Mouse (Mus musculus) neural tube, embryonic 13.5 days (tissue): Measurements from ENCODE around the gene Brpf1. TPM values are rescaled to one million over a fixed set of nuclear protein-coding genes. Genes with fewer than 3 reads are reported as not detected.

Source experiments
- ATAC-seq: fragments of 200-750 bp; cut with Nextera tagmentation; 2 replicates; pipeline ENCODE4 v1.8.0; 2017; ENCODE audit warnings: low read depth, mild to moderate bottlenecking, moderate TSS enrichment, moderate library complexity
- H3K27ac ChIP-seq: fragments of 300-500 bp; sonication (generic); replicated peaks from 2 replicates; pipeline ENCODE4 v1.5.1; 2015; ENCODE audit warnings: moderate library complexity, mild to moderate bottlenecking, inconsistent platforms
- H3K27me3 ChIP-seq: fragments of 300-500 bp; sonication (generic); 2 replicates; pipeline ENCODE4 v1.6.1; 2015; ENCODE audit warnings: mild to moderate bottlenecking, inconsistent platforms
- H3K36me3 ChIP-seq: fragments of 300-500 bp; sonication (generic); 2 replicates; pipeline ENCODE4 v1.6.1; 2015; ENCODE audit warnings: mild to moderate bottlenecking, inconsistent platforms
- H3K4me1 ChIP-seq: fragments of 300-500 bp; sonication (generic); replicated peaks from 2 replicates; pipeline ENCODE4 v1.6.1; 2015; ENCODE audit warnings: inconsistent platforms
- H3K4me2 ChIP-seq: fragments of 300-500 bp; sonication (generic); 2 replicates; pipeline ENCODE4 v1.6.1; 2015; ENCODE audit warnings: inconsistent platforms, mild to moderate bottlenecking, moderate library complexity
- H3K4me3 ChIP-seq: fragments of 300-500 bp; sonication (generic); 2 replicates; pipeline ENCODE4 v1.5.1; 2015; ENCODE audit warnings: mild to moderate bottlenecking, inconsistent platforms
- H3K9ac ChIP-seq: fragments of 300-500 bp; sonication (generic); 2 replicates; pipeline ENCODE4 v1.6.1; 2015; ENCODE audit warnings: moderate library complexity, mild to moderate bottlenecking, inconsistent platforms
- H3K9me3 ChIP-seq: fragments of 300-500 bp; sonication (generic); 2 replicates; pipeline ENCODE4 v1.6.1; 2016; ENCODE audit warnings: inconsistent platforms
- WGBS: fragments of 180-500 bp; shearing (Covaris S2); methylation state at CpG from one replicate; pipeline ENCODE4 v1.1.7; 2015; 5-methylcytosine and 5-hydroxymethylcytosine counted together
- polyA plus RNA-seq: library from polyadenylated mRNA; unstranded; fragments of >200 nt; fragmentation: Nextera tagmentation; extraction: Ambion mirVana; gene quantifications from 2 replicates; pipeline ENCODE4 v1.2.1, GENCODE M21; 2015

Gene Brpf1
- polyA plus RNA-seq, 1 experiment from 2014 or later, result 16.8 TPM

DNA sequence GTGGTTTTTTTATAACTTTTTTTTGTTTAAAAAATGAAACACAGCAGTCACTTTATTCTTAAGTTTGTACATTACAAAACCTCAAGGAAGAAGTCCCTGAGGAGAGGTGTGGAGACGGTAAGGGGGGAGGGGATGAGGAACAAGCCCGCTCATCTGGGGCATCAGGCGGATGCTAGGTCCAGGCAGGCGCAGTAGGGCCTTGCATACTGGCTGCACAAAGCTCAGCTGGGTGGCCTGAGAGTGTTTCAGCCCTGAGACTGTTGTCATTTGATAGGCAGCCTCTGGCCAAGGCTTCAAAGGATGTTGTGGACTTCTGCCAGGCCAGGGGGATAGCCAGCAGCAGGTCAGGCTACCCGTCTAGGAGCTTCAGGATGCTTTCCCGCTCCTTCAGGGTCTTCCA is 59.7 kb downstream of the Brpf1 start:
- WGBS, result 91% methylated on average over 6 of the region's 6 CpGs
- no peak overlapping the region for H3K27ac ChIP-seq
- no peaks in the 10 kb centered on the region for H3K9me3 ChIP-seq
- H3K4me1 ChIP-seq, result no peaks in the 10 kb centered on the region
- no peak overlapping the region for H3K4me2 ChIP-seq
- no peak for ATAC-seq
- H3K4me3 ChIP-seq, result no peak overlapping the region
- no peaks in the 10 kb centered on the region for H3K27me3 ChIP-seq
- no peak overlapping the region for H3K9ac ChIP-seq
- peaks cover 52% of the 10 kb centered on the region for H3K36me3 ChIP-seq

DNA sequence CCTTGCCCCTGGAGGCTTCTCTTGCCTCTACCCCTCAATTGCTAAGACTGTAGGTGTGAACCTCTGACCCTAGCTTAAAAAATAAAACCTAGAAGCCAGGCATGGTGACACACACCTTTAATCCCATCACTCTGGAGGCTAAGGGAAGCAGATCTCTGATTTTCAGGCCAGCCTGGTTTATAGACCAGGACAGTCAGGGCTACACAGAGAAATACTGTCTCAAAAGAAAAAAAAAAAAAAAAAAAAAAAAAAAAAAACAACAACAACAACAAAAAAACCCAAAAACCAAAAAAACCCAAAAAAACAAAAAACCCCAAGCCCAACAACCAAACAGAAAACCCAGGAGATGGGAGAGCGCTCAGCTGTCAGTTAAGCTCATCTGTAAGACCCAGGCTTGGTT is 60.6 kb downstream of the Brpf1 start:
- H3K4me2 ChIP-seq, result no peak overlapping the region
- H3K27ac ChIP-seq, result no peak overlapping the region
- no peak overlapping the region for H3K9ac ChIP-seq
- ATAC-seq, result no peak
- H3K4me1 ChIP-seq, result no peaks in the 10 kb centered on the region
- WGBS, result 100% methylated on average over 1 of the region's 1 CpGs
- H3K4me3 ChIP-seq, result no peak overlapping the region
- H3K27me3 ChIP-seq, result no peaks in the 10 kb centered on the region
- no peaks in the 10 kb centered on the region for H3K9me3 ChIP-seq
- H3K36me3 ChIP-seq, result peaks cover 62% of the 10 kb centered on the region

GRCm38 (mm10) chr6:113368124-113368523 is 61.2 kb downstream of the Brpf1 start:
- Histone ChIP-seq H3K27ac (no peak overlapping the region), H3K36me3 (peaks cover 67% of the 10 kb centered on the region), H3K27me3 (no peaks in the 10 kb centered on the region), H3K4me1 (no peaks in the 10 kb centered on the region), H3K4me3 (no peak overlapping the region), H3K9me3 (no peaks in the 10 kb centered on the region), H3K9ac (no peak overlapping the region), H3K4me2 (no peak overlapping the region)
- ATAC-seq, result no peak
- WGBS, result 88% methylated on average over 7 of the region's 7 CpGs

DNA sequence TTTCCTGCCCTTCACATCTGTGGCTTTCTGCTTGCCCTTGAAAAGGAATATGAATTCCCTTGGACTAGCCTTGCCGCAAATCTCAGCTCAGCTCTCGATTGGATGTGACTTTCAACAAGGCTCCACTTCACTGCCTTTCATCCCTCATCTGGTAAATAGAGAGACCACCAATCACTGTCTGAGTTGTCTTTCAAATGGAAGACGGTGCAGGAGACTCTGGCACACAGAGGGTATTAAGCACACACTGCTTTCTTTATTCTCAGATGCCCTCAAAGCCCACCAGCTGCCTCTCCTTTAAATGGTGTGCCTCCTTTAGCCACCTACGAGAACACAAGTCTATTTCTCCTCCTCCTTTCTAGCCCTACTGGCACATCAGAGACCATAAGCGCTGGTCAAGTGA is 61.6 kb downstream of the Brpf1 start:
- no peaks in the 10 kb centered on the region for H3K9me3 ChIP-seq
- H3K27ac ChIP-seq, result 0 out of 2 replicates have a peak overlapping the region, but pooled peaks have one; percentile 1
- H3K9ac ChIP-seq, result no peak overlapping the region
- H3K36me3 ChIP-seq, result peaks cover 72% of the 10 kb centered on the region
- H3K4me2 ChIP-seq, result no peak overlapping the region
- no peak overlapping the region for H3K4me3 ChIP-seq
- no peaks in the 10 kb centered on the region for H3K4me1 ChIP-seq
- H3K27me3 ChIP-seq, result no peaks in the 10 kb centered on the region
- 66% methylated on average over 5 of the region's 5 CpGs for WGBS
- 0 out of 2 replicates have a peak, but pooled peaks have one; percentile 32 for ATAC-seq

GRCm38 (mm10) chr6:113370194-113370929 is 63.4 kb downstream of the Brpf1 start:
- Histone ChIP-seq H3K27ac (no peak overlapping the region), H3K4me3 (no peak overlapping the region), H3K9ac (no peak overlapping the region), H3K4me1 (no peaks in the 10 kb centered on the region), H3K4me2 (no peak overlapping the region), H3K9me3 (no peaks in the 10 kb centered on the region), H3K36me3 (peaks cover 90% of the 10 kb centered on the region), H3K27me3 (no peaks in the 10 kb centered on the region)
- ATAC-seq, result no peak
- 93% methylated on average over 20 of the region's 20 CpGs for WGBS

DNA sequence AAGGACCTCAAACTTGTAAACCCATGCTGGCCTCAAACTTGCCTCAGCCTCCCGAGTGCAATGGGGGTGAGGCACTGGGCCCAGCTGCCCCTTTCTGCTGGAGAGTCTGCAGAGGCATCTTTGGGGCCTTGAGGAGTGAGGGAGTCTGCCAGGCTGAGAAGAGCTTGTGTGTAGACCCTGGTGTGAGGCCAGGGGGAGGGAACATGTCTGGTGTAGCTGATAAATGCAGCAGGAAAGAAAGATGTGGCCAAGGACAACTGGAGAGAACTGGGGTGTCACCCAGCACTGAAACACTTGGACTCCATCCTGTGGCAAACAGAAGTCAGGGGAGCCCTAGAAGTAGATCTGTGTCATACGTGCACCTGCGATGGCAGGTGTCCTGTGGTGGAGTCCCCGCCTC is 66.6 kb downstream of the Brpf1 start:
- no peak for ATAC-seq
- Histone ChIP-seq H3K4me2 (no peak overlapping the region), H3K27me3 (no peaks in the 10 kb centered on the region), H3K9ac (no peak overlapping the region), H3K9me3 (no peaks in the 10 kb centered on the region), H3K4me1 (peaks cover 13% of the 10 kb centered on the region), H3K27ac (no peak overlapping the region), H3K4me3 (no peak overlapping the region), H3K36me3 (peaks cover 76% of the 10 kb centered on the region)
- WGBS, result 89% methylated on average over 4 of the region's 4 CpGs

Other genes with a start within 250 kb of the Brpf1 start
- 50.3 and 54.0 TPM in 2 replicates for gene Setd5, start 229.8 kb upstream of the Brpf1 start, polyA plus RNA-seq
- gene Lhfpl4, start 111.8 kb upstream of the Brpf1 start, polyA plus RNA-seq, result 47.1 and 49.3 TPM in 2 replicates
- 36.8 and 37.0 TPM in 2 replicates for gene Mtmr14, start 69.3 kb upstream of the Brpf1 start, polyA plus RNA-seq
- gene Cpne9, start 24.8 kb upstream of the Brpf1 start, polyA plus RNA-seq, result 0.31 and 0.58 TPM in 2 replicates
- gene Ogg1, start 19.8 kb downstream of the Brpf1 start, polyA plus RNA-seq, result 9.0 and 10.2 TPM in 2 replicates
- gene Camk1, start 36.8 kb downstream of the Brpf1 start, polyA plus RNA-seq, result 76.4 and 78.0 TPM in 2 replicates
- gene Tada3, start 70.7 kb downstream of the Brpf1 start, polyA plus RNA-seq, result 63.8 and 64.5 TPM in 2 replicates
- 375 and 421 TPM in 2 replicates for gene Arpc4, start 71.0 kb downstream of the Brpf1 start, polyA plus RNA-seq
- 9.9 and 11.3 TPM in 2 replicates for gene Ttll3, start 82.1 kb downstream of the Brpf1 start, polyA plus RNA-seq
- gene Rpusd3, start 112.2 kb downstream of the Brpf1 start, polyA plus RNA-seq, result 19.2 and 19.7 TPM in 2 replicates
- not detected in 2 replicates for gene Cidec, start 128.6 kb downstream of the Brpf1 start, polyA plus RNA-seq
- gene Jagn1, start 135.4 kb downstream of the Brpf1 start, polyA plus RNA-seq, result 91.8 and 95.8 TPM in 2 replicates
- 0.37 and 0.38 TPM in 2 replicates for gene Il17re, start 151.3 kb downstream of the Brpf1 start, polyA plus RNA-seq
- 2.1 and 2.9 TPM in 2 replicates for gene Il17rc, start 164.3 kb downstream of the Brpf1 start, polyA plus RNA-seq
- 78.9 and 79.0 TPM in 2 replicates for gene Creld1, start 176.2 kb downstream of the Brpf1 start, polyA plus RNA-seq
- 5.2 and 5.6 TPM in 2 replicates for gene Prrt3, start 194.8 kb downstream of the Brpf1 start, polyA plus RNA-seq
- gene Emc3, start 224.5 kb downstream of the Brpf1 start, polyA plus RNA-seq, result 103 and 108 TPM in 2 replicates
- 1.8 and 2.1 TPM in 2 replicates for gene Fancd2, start 224.5 kb downstream of the Brpf1 start, polyA plus RNA-seq